Mouse (Mus musculus) bone marrow macrophage, adult 2 months (primary cell): ENCODE data around the gene Fbxo41. TPM values are rescaled to one million over a fixed set of nuclear protein-coding genes. Genes with fewer than 3 reads are reported as not detected.

Source experiments
- H3K27ac ChIP-seq: 2 replicates; pipeline ENCODE4 v1.5.1; 2012; ENCODE audit warnings: low read depth, low read length; ENCODE audit not compliant: insufficient read depth
- H3K4me1 ChIP-seq: 2 replicates; pipeline ENCODE4 v1.6.1; 2012; ENCODE audit warnings: low read length; ENCODE audit not compliant: control insufficient read depth, insufficient read depth
- H3K4me3 ChIP-seq: 2 replicates; pipeline ENCODE4 v1.5.1; 2012; ENCODE audit warnings: mild to moderate bottlenecking, low read length, moderate library complexity; ENCODE audit not compliant: insufficient read depth
- CTCF ChIP-seq: IDR thresholded peaks from 2 replicates; pipeline ENCODE4 v1.5.1; 2012; ENCODE audit warnings: low read depth, mild to moderate bottlenecking, low read length, moderate library complexity
- POLR2A ChIP-seq: IDR thresholded peaks from 2 replicates; pipeline ENCODE4 v1.6.1; 2012; ENCODE audit warnings: mild to moderate bottlenecking, low read depth, low read length, borderline replicate concordance
- polyA plus RNA-seq: library from polyadenylated mRNA; stranded (reverse); fragments of >200 nt; gene quantifications from 2 replicates; pipeline ENCODE4 v1.2.4, GENCODE M21; 2012; ENCODE audit not compliant: missing spikeins, insufficient read depth, insufficient read length

Gene Fbxo41
- polyA plus RNA-seq, 1 experiment: not detected

DNA sequence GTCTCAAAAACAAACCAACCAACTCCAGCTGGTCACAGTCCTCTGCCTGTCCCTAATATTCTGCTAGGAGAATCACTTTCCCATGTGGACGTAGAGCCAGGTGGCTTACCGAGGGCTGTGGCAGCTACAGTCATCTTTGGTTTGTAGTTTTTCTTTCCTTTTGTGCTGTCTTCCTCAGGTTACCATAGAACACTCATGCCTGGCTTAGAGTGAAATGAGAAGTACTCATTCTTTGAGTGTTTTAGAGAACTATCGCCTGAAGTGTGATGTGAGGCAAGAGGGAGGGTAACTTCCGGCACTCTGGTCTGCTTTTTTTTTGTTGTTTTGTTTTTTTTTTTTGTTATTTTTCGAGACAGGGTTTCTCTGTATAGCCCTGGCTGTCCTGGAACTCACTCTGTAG is 68.9 kb downstream of the Fbxo41 start:
- Histone ChIP-seq H3K4me1 (peaks cover 50% of the 10 kb centered on the region), H3K27ac (peak overlapping the region; percentile 56), H3K4me3 (peak overlapping the region; percentile 77)
- TF ChIP-seq POLR2A (no peak), CTCF (no peak)

DNA sequence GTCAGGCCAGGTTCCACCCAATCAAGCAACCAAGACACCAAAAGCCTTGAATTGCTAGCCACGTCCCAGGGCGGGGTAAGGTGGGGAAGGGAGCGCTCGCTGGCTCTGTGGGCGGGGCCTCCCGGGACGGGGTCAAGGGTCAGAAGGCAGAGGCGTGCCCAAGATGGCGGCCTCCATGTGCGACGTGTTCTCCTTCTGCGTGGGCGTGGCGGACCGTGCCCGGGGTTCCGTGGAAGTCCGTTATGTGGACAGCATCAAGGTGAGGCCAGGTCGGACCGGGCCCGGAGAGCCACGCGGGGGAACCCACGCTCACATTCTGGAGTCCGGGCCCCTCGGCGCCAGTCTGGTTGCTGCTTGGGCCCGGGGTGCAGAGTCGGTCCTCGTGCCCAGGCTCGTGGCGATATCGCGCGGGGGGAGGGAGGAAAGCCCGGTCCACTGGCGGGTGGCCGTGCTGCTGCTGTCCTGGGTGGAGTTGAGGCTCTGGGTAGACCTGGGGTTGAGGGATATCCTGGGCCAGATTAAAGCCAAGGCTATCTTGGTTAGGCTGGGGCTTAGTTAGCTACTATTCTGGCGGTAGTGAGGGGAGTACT is 70.9 kb downstream of the Fbxo41 start, which contains the start of gene Smyd5:
TSS of gene Smyd5 (plus strand) at position 148 of the 590 bp plus-strand sequence.
- H3K4me1 ChIP-seq: peaks cover 47% of the 10 kb centered on the region
- H3K4me3 ChIP-seq: peak within 1 kb of the TSS; percentile 77
- peak within 1 kb of the TSS; percentile 56 for H3K27ac ChIP-seq
- TF ChIP-seq CTCF: no peak
- TF ChIP-seq POLR2A: no peak

DNA sequence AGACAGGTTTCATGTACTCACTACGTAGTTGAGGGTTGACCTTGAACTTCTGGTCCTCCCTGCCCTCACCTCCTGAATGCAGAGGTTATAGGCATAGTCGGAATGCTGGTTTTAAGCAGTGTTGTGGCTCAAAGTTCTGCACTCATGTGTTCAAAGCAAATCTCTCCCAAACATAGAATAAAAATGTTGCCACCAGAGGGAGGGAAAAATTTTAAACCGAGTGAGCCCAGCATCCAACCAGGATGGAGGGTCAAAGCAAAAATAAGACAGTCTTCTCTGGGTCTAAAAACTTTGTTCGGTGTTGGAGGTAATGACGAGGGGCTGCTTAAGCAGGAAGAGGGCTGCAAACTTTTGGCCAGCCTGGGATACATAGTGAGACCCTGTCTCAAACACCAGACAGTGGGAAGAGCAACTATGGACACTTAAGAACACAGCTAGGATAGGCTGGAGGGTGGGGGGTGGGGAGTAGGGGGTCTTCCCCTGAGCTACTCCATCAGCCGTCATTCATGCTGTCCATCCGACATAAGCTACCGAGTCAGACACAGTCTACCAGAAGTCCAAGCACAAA is 71.4 kb downstream of the Fbxo41 start:
- H3K4me3 ChIP-seq: peak overlapping the region; percentile 77
- TF ChIP-seq POLR2A (no peak), CTCF (no peak)
- peaks cover 44% of the 10 kb centered on the region for H3K4me1 ChIP-seq
- H3K27ac ChIP-seq: peak overlapping the region; percentile 18; the same call in 1 of the 2 replicates

DNA sequence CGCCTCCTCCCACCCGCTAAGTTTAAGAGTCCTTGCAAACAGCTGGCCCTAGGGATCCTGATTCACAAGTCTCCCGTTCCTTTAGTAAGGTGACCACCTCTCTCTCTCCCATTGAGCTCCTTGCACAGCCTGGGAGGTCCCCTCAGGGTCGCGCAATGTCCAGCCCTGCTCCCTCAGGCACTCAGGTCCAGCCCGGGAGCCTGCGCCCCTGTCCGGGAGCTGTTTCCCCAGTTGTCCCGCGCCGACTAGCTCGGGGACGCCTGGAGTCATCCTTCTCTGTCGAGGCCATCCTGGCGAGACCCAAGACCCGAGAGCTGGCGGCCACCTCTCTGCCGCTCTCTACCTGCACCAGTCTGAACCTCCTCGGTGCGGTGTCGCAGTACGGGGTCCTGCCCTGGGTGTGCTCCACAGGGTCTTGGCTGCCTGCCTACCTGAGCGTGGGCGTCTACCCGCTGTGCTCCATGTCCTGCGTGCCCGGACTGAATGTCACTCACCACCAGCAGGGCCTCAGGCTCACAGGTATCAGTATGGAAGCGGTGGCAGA is 78.9 kb downstream of the Fbxo41 start, which contains the start of gene Noto:
TSS of gene Noto (plus strand) at position 51 of the 544 bp plus-strand sequence.
- Histone ChIP-seq H3K27ac (no peak within 1 kb of the TSS), H3K4me3 (no peak within 1 kb of the TSS), H3K4me1 (peaks cover 2% of the 10 kb centered on the region; the same call in 1 of the 2 replicates)
- TF ChIP-seq POLR2A: no peak
- TF ChIP-seq CTCF: no peak

Other genes with a start within 250 kb of the Fbxo41 start
- gene Sfxn5, start 169.6 kb downstream of the Fbxo41 start, polyA plus RNA-seq: 14.2 and 15.2 TPM in 2 replicates
- 145 and 160 TPM in 2 replicates for gene Rab11fip5, start 128.4 kb downstream of the Fbxo41 start, polyA plus RNA-seq
- gene Noto, start 79.1 kb downstream of the Fbxo41 start, polyA plus RNA-seq: not detected in 2 replicates
- 7.4 and 9.1 TPM in 2 replicates for gene Smyd5, start 71.0 kb downstream of the Fbxo41 start, polyA plus RNA-seq
- 89.3 and 96.7 TPM in 2 replicates for gene Cct7, start 51.5 kb downstream of the Fbxo41 start, polyA plus RNA-seq
- 8.0 and 9.7 TPM in 2 replicates for gene Pradc1, start 51.0 kb downstream of the Fbxo41 start, polyA plus RNA-seq
- gene Egr4, start 10.6 kb upstream of the Fbxo41 start, polyA plus RNA-seq: not detected in 2 replicates
- gene Alms1, start 84.5 kb upstream of the Fbxo41 start, polyA plus RNA-seq: 2.8 and 2.9 TPM in 2 replicates
- not detected in 2 replicates for gene Nat8f7, start 210.2 kb upstream of the Fbxo41 start, polyA plus RNA-seq